Mouse (Mus musculus) splenic B cell, adult 2 months (primary cell): Measurements from ENCODE around the gene Car2.

ENCODE experiments used
- DNase-seq: peaks from one replicate; pipeline ENCODE4 v3.0.0-alpha.2; 2011; ENCODE audit warnings: low read depth, low spot score
- H3K27me3 ChIP-seq: 2 replicates; pipeline ENCODE4 v1.6.1; 2012; ENCODE audit warnings: mild to moderate bottlenecking, low read length, moderate library complexity, mixed read lengths; ENCODE audit not compliant: control insufficient read depth, poor library complexity, insufficient read depth, severe bottlenecking
- H3K36me3 ChIP-seq: 2 replicates; pipeline ENCODE4 v1.6.1; 2012; ENCODE audit warnings: mild to moderate bottlenecking, low read length, moderate library complexity, mixed read lengths; ENCODE audit not compliant: control insufficient read depth, poor library complexity, insufficient read depth, severe bottlenecking

Gene Car2

DNA sequence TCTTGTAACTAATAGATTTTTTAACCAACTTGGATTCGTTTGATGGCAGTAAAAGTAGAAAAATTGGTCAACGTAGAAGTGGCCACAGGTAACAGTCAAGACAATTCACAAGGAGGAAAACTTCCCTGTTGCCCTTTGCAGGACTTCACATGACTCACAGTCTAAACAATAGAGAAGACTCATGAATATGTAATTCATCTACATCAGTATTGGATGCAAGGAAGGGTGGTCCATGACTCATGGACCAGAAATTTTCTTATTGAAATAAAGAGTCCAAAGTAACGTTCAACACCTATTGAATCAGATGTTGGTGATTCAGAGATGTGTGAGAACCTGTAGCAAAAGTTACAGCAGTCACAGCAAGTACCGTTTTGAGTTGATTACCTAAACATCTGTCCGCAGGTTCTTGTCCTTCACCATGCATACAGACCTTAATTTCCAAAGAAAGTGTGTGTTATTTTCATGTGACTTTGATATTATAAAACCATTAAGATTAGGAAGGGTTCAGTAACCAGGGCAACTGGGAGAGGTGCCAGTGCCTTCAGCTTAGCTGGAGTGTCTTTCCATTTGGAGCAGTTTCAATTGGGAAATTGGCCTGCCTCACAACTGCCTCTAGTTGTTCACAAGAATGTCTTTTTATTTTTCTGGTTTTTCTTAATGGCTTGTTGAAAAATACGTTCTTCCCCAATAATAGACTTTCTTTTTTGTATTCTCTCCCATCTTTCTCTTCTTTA is 62.2 kb downstream of the Car2 start:
- H3K27me3 ChIP-seq = no peaks in the 10 kb centered on the region
- DNase-seq = no peak
- no peaks in the 10 kb centered on the region for H3K36me3 ChIP-seq

DNA sequence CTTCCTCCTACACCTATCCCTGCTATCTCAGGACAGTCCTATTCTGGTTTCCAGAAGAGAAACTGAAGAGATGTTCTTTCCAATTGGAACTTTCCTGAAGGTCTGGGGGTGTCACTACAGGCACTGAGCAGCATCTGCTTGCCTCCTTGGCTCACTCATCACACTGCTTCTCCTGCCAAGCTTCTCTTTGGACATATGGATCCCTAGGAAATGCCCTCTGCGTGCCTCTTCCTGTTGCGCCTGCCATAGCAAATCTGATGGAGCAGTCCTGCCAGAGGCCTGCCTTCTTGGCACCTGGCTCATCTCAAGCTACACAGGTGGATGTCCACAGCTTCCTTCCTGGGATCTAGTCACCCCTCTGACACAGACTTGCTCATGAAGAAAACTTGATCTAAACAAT is 64.0 kb downstream of the Car2 start:
- Histone ChIP-seq H3K36me3 (no peaks in the 10 kb centered on the region), H3K27me3 (no peaks in the 10 kb centered on the region)
- no peak for DNase-seq
